Mouse (Mus musculus): ENCODE data around the gene Tmem56. TPM values are rescaled to one million over a fixed set of nuclear protein-coding genes. Genes with fewer than 3 reads are reported as not detected.

The Tmem56 gene
- polyA plus RNA-seq, 1 experiment from 2014 or later: 0.45 TPM

GRCm38 (mm10) chr3:121161661-121162060 lies 121.2 kb downstream of the Tmem56 start:
- Histone ChIP-seq H3K4me1 (ENCODE audit: control insufficient read depth, insufficient read depth, low read length) (no peaks in the 10 kb centered on the region; the same call in 1 of the 2 replicates), H3K27me3 (ENCODE audit: control insufficient read depth, insufficient read depth, low read length) (no peaks in the 10 kb centered on the region), H3K9ac (ENCODE audit: low read length) (no peak overlapping the region), H3K27ac (ENCODE audit: low read length) (no peak overlapping the region), H3K4me3 (ENCODE audit: low read length) (no peak overlapping the region), H3K9me3 (replicated peaks; ENCODE audit: control insufficient read depth, low read length) (peaks cover 2% of the 10 kb centered on the region; the same call in 1 of the 2 replicates), H3K4me2 (ENCODE audit: low read depth, low read length) (no peak overlapping the region), H3K36me3 (ENCODE audit: control insufficient read depth, insufficient read depth) (no peaks in the 10 kb centered on the region)
- ATAC-seq (replicated peaks; ENCODE audit: extremely low read depth, insufficient read depth, low FRiP score): no peak
- WGBS: 47% methylated on average over 2 of the region's 2 CpGs

GRCm38 (mm10) chr3:121160424-121160823 lies 122.5 kb downstream of the Tmem56 start:
- H3K27me3 ChIP-seq (ENCODE audit: control insufficient read depth, insufficient read depth, low read length): no peaks in the 10 kb centered on the region
- no peak overlapping the region for H3K9ac ChIP-seq (ENCODE audit: low read length)
- H3K4me3 ChIP-seq (ENCODE audit: low read length): no peak overlapping the region
- H3K9me3 ChIP-seq (replicated peaks; ENCODE audit: control insufficient read depth, low read length): no peaks in the 10 kb centered on the region
- 33% methylated on average over 4 of the region's 4 CpGs for WGBS
- H3K36me3 ChIP-seq (ENCODE audit: control insufficient read depth, insufficient read depth): no peaks in the 10 kb centered on the region
- H3K4me2 ChIP-seq (ENCODE audit: low read depth, low read length): no peak overlapping the region
- no peaks in the 10 kb centered on the region; the same call in 1 of the 2 replicates for H3K4me1 ChIP-seq (ENCODE audit: control insufficient read depth, insufficient read depth, low read length)
- no peak for ATAC-seq (replicated peaks; ENCODE audit: extremely low read depth, insufficient read depth, low FRiP score)
- no peak overlapping the region for H3K27ac ChIP-seq (ENCODE audit: low read length)

GRCm38 (mm10) chr3:121159566-121159965 lies 123.3 kb downstream of the Tmem56 start:
- H3K4me3 ChIP-seq (ENCODE audit: low read length): no peak overlapping the region
- no peak for ATAC-seq (replicated peaks; ENCODE audit: extremely low read depth, insufficient read depth, low FRiP score)
- no peaks in the 10 kb centered on the region for H3K27me3 ChIP-seq (ENCODE audit: control insufficient read depth, insufficient read depth, low read length)
- H3K4me2 ChIP-seq (ENCODE audit: low read depth, low read length): no peak overlapping the region
- H3K9ac ChIP-seq (ENCODE audit: low read length): no peak overlapping the region
- H3K4me1 ChIP-seq (ENCODE audit: control insufficient read depth, insufficient read depth, low read length): no peaks in the 10 kb centered on the region; the same call in 1 of the 2 replicates
- WGBS: 64% methylated on average over 10 of the region's 10 CpGs
- H3K9me3 ChIP-seq (replicated peaks; ENCODE audit: control insufficient read depth, low read length): no peaks in the 10 kb centered on the region
- no peaks in the 10 kb centered on the region for H3K36me3 ChIP-seq (ENCODE audit: control insufficient read depth, insufficient read depth)
- no peak overlapping the region for H3K27ac ChIP-seq (ENCODE audit: low read length)

- no peak overlapping the region for H3K27ac ChIP-seq (ENCODE audit: low read length)
- H3K4me1 ChIP-seq (ENCODE audit: control insufficient read depth, insufficient read depth, low read length): no peaks in the 10 kb centered on the region; the same call in 1 of the 2 replicates
- no peaks in the 10 kb centered on the region for H3K9me3 ChIP-seq (replicated peaks; ENCODE audit: control insufficient read depth, low read length)
- no peak overlapping the region for H3K4me3 ChIP-seq (ENCODE audit: low read length)
- ATAC-seq (replicated peaks; ENCODE audit: extremely low read depth, insufficient read depth, low FRiP score): no peak
- no peak overlapping the region for H3K4me2 ChIP-seq (ENCODE audit: low read depth, low read length)
- 88% methylated on average over 16 of the region's 16 CpGs for WGBS
- H3K27me3 ChIP-seq (ENCODE audit: control insufficient read depth, insufficient read depth, low read length): no peaks in the 10 kb centered on the region
- H3K9ac ChIP-seq (ENCODE audit: low read length): no peak overlapping the region
- H3K36me3 ChIP-seq (ENCODE audit: control insufficient read depth, insufficient read depth): no peaks in the 10 kb centered on the region
Observed at GRCm38 (mm10) chr3:121158901-121159351, 124.0 kb downstream of the Tmem56 start.

GRCm38 (mm10) chr3:121157546-121158330 lies 125.2 kb downstream of the Tmem56 start:
- no peak overlapping the region for H3K9ac ChIP-seq (ENCODE audit: low read length)
- no peaks in the 10 kb centered on the region for H3K27me3 ChIP-seq (ENCODE audit: control insufficient read depth, insufficient read depth, low read length)
- H3K4me3 ChIP-seq (ENCODE audit: low read length): no peak overlapping the region
- H3K9me3 ChIP-seq (replicated peaks; ENCODE audit: control insufficient read depth, low read length): no peaks in the 10 kb centered on the region
- no peaks in the 10 kb centered on the region for H3K36me3 ChIP-seq (ENCODE audit: control insufficient read depth, insufficient read depth)
- no peak for ATAC-seq (replicated peaks; ENCODE audit: extremely low read depth, insufficient read depth, low FRiP score)
- H3K27ac ChIP-seq (ENCODE audit: low read length): no peak overlapping the region
- H3K4me1 ChIP-seq (ENCODE audit: control insufficient read depth, insufficient read depth, low read length): no peaks in the 10 kb centered on the region; the same call in 1 of the 2 replicates
- H3K4me2 ChIP-seq (ENCODE audit: low read depth, low read length): no peak overlapping the region
- whole genome bisulfite sequencing: 76% methylated on average over 10 of the region's 10 CpGs

GRCm38 (mm10) chr3:121156451-121157186 lies 126.3 kb downstream of the Tmem56 start:
- no peak overlapping the region for H3K4me2 ChIP-seq (ENCODE audit: low read depth, low read length)
- no peaks in the 10 kb centered on the region; the same call in 1 of the 2 replicates for H3K4me1 ChIP-seq (ENCODE audit: control insufficient read depth, insufficient read depth, low read length)
- H3K36me3 ChIP-seq (ENCODE audit: control insufficient read depth, insufficient read depth): no peaks in the 10 kb centered on the region
- H3K4me3 ChIP-seq (ENCODE audit: low read length): no peak overlapping the region
- H3K9ac ChIP-seq (ENCODE audit: low read length): no peak overlapping the region
- ATAC-seq (replicated peaks; ENCODE audit: extremely low read depth, insufficient read depth, low FRiP score): no peak
- WGBS: 71% methylated on average over 11 of the region's 11 CpGs
- H3K27ac ChIP-seq (ENCODE audit: low read length): no peak overlapping the region
- no peaks in the 10 kb centered on the region for H3K27me3 ChIP-seq (ENCODE audit: control insufficient read depth, insufficient read depth, low read length)
- no peaks in the 10 kb centered on the region for H3K9me3 ChIP-seq (replicated peaks; ENCODE audit: control insufficient read depth, low read length)

GRCm38 (mm10) chr3:121156043-121156442 lies 126.9 kb downstream of the Tmem56 start:
- no peak overlapping the region for H3K4me3 ChIP-seq (ENCODE audit: low read length)
- no peaks in the 10 kb centered on the region for H3K9me3 ChIP-seq (replicated peaks; ENCODE audit: control insufficient read depth, low read length)
- no peaks in the 10 kb centered on the region for H3K27me3 ChIP-seq (ENCODE audit: control insufficient read depth, insufficient read depth, low read length)
- no peak overlapping the region for H3K27ac ChIP-seq (ENCODE audit: low read length)
- no peaks in the 10 kb centered on the region for H3K36me3 ChIP-seq (ENCODE audit: control insufficient read depth, insufficient read depth)
- WGBS: 54% methylated on average over 7 of the region's 7 CpGs
- no peak overlapping the region for H3K4me2 ChIP-seq (ENCODE audit: low read depth, low read length)
- no peaks in the 10 kb centered on the region; the same call in 1 of the 2 replicates for H3K4me1 ChIP-seq (ENCODE audit: control insufficient read depth, insufficient read depth, low read length)
- no peak for ATAC-seq (replicated peaks; ENCODE audit: extremely low read depth, insufficient read depth, low FRiP score)
- H3K9ac ChIP-seq (ENCODE audit: low read length): no peak overlapping the region

All from heart, embryonic 16.5 days (tissue).